In genomic region chr3:68936709-68937108, GRCm38 (mm10) we compare ENCODE assay signal across 27 mouse cellular contexts.
"Had no signal": no experiment of that assay in that cellular context is flagged by ENCODE, and none has a peak within 500 bp of the region (broad histone marks: within the 10 kb centered on the region; RNA-seq: fewer than 3 reads in every experiment).

No protein-coding gene starts in this region.

- ATAC-seq: forebrain, embryonic 13.5 days; forebrain, embryonic 14.5 days; forebrain, embryonic 15.5 days; forebrain, embryonic 16.5 days; forebrain, postnatal 0 days had no signal

- H3K27ac ChIP-seq: embryonic facial prominence, embryonic 10.5 days; embryonic facial prominence, embryonic 12.5 days; embryonic facial prominence, embryonic 13.5 days; embryonic facial prominence, embryonic 15.5 days; forebrain, embryonic 10.5 days; forebrain, embryonic 12.5 days; forebrain, embryonic 13.5 days; forebrain, embryonic 15.5 days; gastrocnemius, adult 2 months; heart, adult 2 months had no signal

- H3K4me2 ChIP-seq: embryonic facial prominence, embryonic 12.5 days; embryonic facial prominence, embryonic 13.5 days; embryonic facial prominence, embryonic 15.5 days; forebrain, embryonic 12.5 days; forebrain, embryonic 13.5 days; forebrain, embryonic 15.5 days had no signal

- H3K9ac ChIP-seq: embryonic facial prominence, embryonic 12.5 days; embryonic facial prominence, embryonic 13.5 days; embryonic facial prominence, embryonic 15.5 days; forebrain, embryonic 12.5 days; forebrain, embryonic 13.5 days; forebrain, embryonic 15.5 days; forebrain, postnatal 0 days had no signal

- H3K4me1 ChIP-seq: embryonic facial prominence, embryonic 12.5 days; embryonic facial prominence, embryonic 13.5 days; embryonic facial prominence, embryonic 15.5 days; forebrain, embryonic 12.5 days; forebrain, embryonic 13.5 days; forebrain, embryonic 15.5 days had no signal

- DNase-seq: cerebellum, adult 9-10 months; cerebellum, adult 9-11 months; cerebellum, postnatal 10 days; cerebellum, postnatal 14 days; cerebellum, postnatal 25 days; cerebellum, postnatal 36 days; embryo, embryonic 11 days; forebrain, postnatal 0 days; gastrocnemius, adult 2 months; gastrocnemius, postnatal 10 days; gastrocnemius, postnatal 14 days; gastrocnemius, postnatal 25 days; gastrocnemius, postnatal 36 days; heart, adult 11 months; heart, adult 18-20 months; heart, adult 2 months had no signal

- H3K9me3 ChIP-seq: embryonic facial prominence, embryonic 12.5 days; embryonic facial prominence, embryonic 13.5 days; embryonic facial prominence, embryonic 15.5 days; forebrain, embryonic 12.5 days; forebrain, embryonic 13.5 days; forebrain, embryonic 15.5 days had no signal

- H3K27me3 ChIP-seq: embryonic facial prominence, embryonic 12.5 days; embryonic facial prominence, embryonic 13.5 days; embryonic facial prominence, embryonic 15.5 days; forebrain, embryonic 12.5 days; forebrain, embryonic 13.5 days; forebrain, embryonic 15.5 days had no signal

- H3K4me3 ChIP-seq: embryonic facial prominence, embryonic 10.5 days; embryonic facial prominence, embryonic 12.5 days; embryonic facial prominence, embryonic 13.5 days; embryonic facial prominence, embryonic 15.5 days; erythroblast, embryonic 14.5 days; forebrain, embryonic 10.5 days; forebrain, embryonic 12.5 days; forebrain, embryonic 13.5 days; forebrain, embryonic 15.5 days; gastrocnemius, adult 2 months; heart, adult 2 months had no signal
